In the genomic region with DNA sequence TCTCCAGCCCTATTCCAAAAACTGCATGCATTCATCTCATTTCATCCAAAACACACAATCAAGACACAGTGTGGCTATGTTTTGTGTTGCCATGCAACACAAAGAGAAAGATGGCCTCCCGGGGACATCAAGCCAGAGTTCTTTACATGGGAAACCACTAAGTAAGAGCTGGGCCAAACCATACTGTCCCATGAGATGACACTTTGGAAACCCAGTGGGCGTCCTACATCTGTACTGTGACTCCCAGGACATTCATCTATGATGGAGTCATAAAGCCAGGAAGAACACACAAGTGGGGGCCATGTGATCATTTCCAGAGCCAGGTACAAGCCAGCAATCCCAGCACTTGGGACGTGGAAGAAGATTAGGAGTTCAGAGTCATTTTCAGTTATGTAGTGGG, we compare ENCODE assay signal across 27 mouse cellular contexts.
"Had no signal": no experiment of that assay in that cellular context is flagged by ENCODE, and none has a peak within 500 bp of the region (broad histone marks: within the 10 kb centered on the region; RNA-seq: fewer than 3 reads in every experiment).

No protein-coding gene starts in this region.

- ATAC-seq: hindbrain, embryonic 16.5 days; intestine, embryonic 16.5 days; liver, postnatal 0 days had no signal

- H3K4me3 ChIP-seq: heart, embryonic 13.5 days; heart, embryonic 15.5 days; hindbrain, embryonic 12.5 days; kidney, embryonic 15.5 days; limb, embryonic 12.5 days; liver, embryonic 13.5 days; liver, embryonic 15.5 days had no signal

- DNase-seq: gastrocnemius, postnatal 14 days; gastrocnemius, postnatal 36 days; heart, adult 18-20 months; heart, postnatal 14 days; heart, postnatal 36 days; kidney, adult 11 months; kidney, adult 2 months; kidney, adult 9 months; kidney, postnatal 14 days; kidney, postnatal 36 days; layer of hippocampus, adult 9-11 months; layer of hippocampus, postnatal 36 days; left cerebral cortex, postnatal 4 days; liver; liver, embryonic 13.5 days; liver, postnatal 0 days had no signal

- H3K27me3 ChIP-seq: heart, embryonic 13.5 days; heart, embryonic 15.5 days; hindbrain, embryonic 12.5 days; kidney, embryonic 15.5 days; limb, embryonic 12.5 days; liver, embryonic 13.5 days; liver, embryonic 15.5 days had no signal

- H3K4me2 ChIP-seq: heart, embryonic 11.5 days; heart, embryonic 13.5 days; heart, embryonic 15.5 days; hindbrain, embryonic 12.5 days; kidney, embryonic 15.5 days; limb, embryonic 12.5 days; liver, embryonic 11.5 days; liver, embryonic 13.5 days; liver, embryonic 15.5 days had no signal

- H3K36me3 ChIP-seq: heart, embryonic 13.5 days; heart, embryonic 15.5 days; hindbrain, embryonic 12.5 days; kidney, embryonic 15.5 days; limb, embryonic 12.5 days; liver, embryonic 13.5 days; liver, embryonic 15.5 days had no signal

- H3K9me3 ChIP-seq: heart, embryonic 13.5 days; heart, embryonic 15.5 days; hindbrain, embryonic 12.5 days; kidney, embryonic 15.5 days; limb, embryonic 12.5 days; liver, embryonic 13.5 days; liver, embryonic 15.5 days had no signal

- H3K4me1 ChIP-seq: heart, embryonic 13.5 days; heart, embryonic 15.5 days; kidney, embryonic 15.5 days; limb, embryonic 12.5 days; liver, embryonic 13.5 days; liver, embryonic 15.5 days had no signal

- H3K9ac ChIP-seq: heart, embryonic 13.5 days; heart, embryonic 15.5 days; hindbrain, embryonic 12.5 days; kidney, embryonic 15.5 days; limb, embryonic 12.5 days; liver, embryonic 13.5 days; liver, embryonic 15.5 days; liver, postnatal 0 days had no signal

- H3K27ac ChIP-seq: heart, embryonic 13.5 days; heart, embryonic 15.5 days; hindbrain, embryonic 12.5 days; kidney, embryonic 15.5 days; kidney, postnatal 0 days; limb, embryonic 12.5 days; liver, embryonic 13.5 days; liver, embryonic 15.5 days had no signal
